Mouse (Mus musculus) lung, postnatal 0 days (tissue): ENCODE measurements around the gene Pnkd. TPM values are rescaled to one million over a fixed set of nuclear protein-coding genes. Genes with fewer than 3 reads are reported as not detected.
A peak's percentile ranks its signal among the peaks of the same experiment; 100 is the strongest.
"Not testable (repeated sequence)": the region's sequence is repeated elsewhere in the genome, so short reads cannot be mapped to it uniquely, and the experiment has no call there.

ENCODE experiments used
- ATAC-seq: fragments of 200-750 bp; cut with Nextera tagmentation; 2 replicates; pipeline ENCODE4 v1.8.0; 2017; ENCODE audit warnings: moderate library complexity
- DNase-seq: peaks from one replicate; pipeline ENCODE4 v3.0.0-alpha.2; 2016; ENCODE audit warnings: low spot score
- H3K27ac ChIP-seq: fragments of 300-500 bp; sonication (generic); 2 replicates; pipeline ENCODE4 v1.5.1; 2014; ENCODE audit warnings: antibody characterized with exemption, mild to moderate bottlenecking, low read length, mixed read lengths
- H3K27me3 ChIP-seq: fragments of 300-500 bp; sonication (generic); replicated peaks from 2 replicates; pipeline ENCODE4 v1.6.1; 2014; ENCODE audit warnings: low read length, mixed read lengths; ENCODE audit not compliant: insufficient read depth
- H3K36me3 ChIP-seq: fragments of 300-500 bp; sonication (generic); 2 replicates; pipeline ENCODE4 v1.6.1; 2014; ENCODE audit warnings: low read length, mixed read lengths; ENCODE audit not compliant: insufficient read depth
- H3K4me1 ChIP-seq: fragments of 300-500 bp; sonication (generic); 2 replicates; pipeline ENCODE4 v1.6.1; 2014; ENCODE audit warnings: antibody characterized with exemption, low read depth, low read length, mixed read lengths; ENCODE audit not compliant: insufficient read depth
- H3K4me2 ChIP-seq: fragments of 300-500 bp; sonication (generic); replicated peaks from 2 replicates; pipeline ENCODE4 v1.6.1; 2014; ENCODE audit warnings: low read depth, mild to moderate bottlenecking, low read length, moderate library complexity, mixed read lengths
- H3K4me3 ChIP-seq: fragments of 300-500 bp; sonication (generic); 2 replicates; pipeline ENCODE4 v1.5.1; 2014; ENCODE audit warnings: low read depth, low read length
- H3K9ac ChIP-seq: fragments of 300-500 bp; sonication (generic); replicated peaks from 2 replicates; pipeline ENCODE4 v1.6.1; 2014; ENCODE audit warnings: low read depth, mild to moderate bottlenecking
- H3K9me3 ChIP-seq: fragments of 300-500 bp; sonication (generic); 2 replicates; pipeline ENCODE4 v1.6.1; 2016; ENCODE audit warnings: low read length, mixed read lengths
- CTCF ChIP-seq: IDR thresholded peaks from 2 replicates; pipeline ENCODE4 v1.5.1; 2016; ENCODE audit warnings: antibody characterized with exemption, mild to moderate bottlenecking
- EP300 ChIP-seq: IDR thresholded peaks from 2 replicates; pipeline ENCODE4 v1.6.1; 2016; ENCODE audit warnings: antibody characterized with exemption, mild to moderate bottlenecking, control low read depth
- WGBS: fragments of 180-500 bp; shearing (Covaris S2); extraction: QIAGEN DNeasy Blood & Tissue Kit; methylation state at CpG from one replicate; pipeline ENCODE4 v1.1.7; 2014; 5-methylcytosine and 5-hydroxymethylcytosine counted together
- polyA plus RNA-seq: library from polyadenylated mRNA; unstranded; fragments of >200 nt; fragmentation: Nextera tagmentation; extraction: Ambion mirVana; gene quantifications from 2 replicates; pipeline ENCODE4 v1.2.1, GENCODE M21; 2015

Pnkd gene
- polyA plus RNA-seq, 1 experiment from 2014 or later: 88.7 TPM

GRCm38 (mm10) chr1:74339917-74340316, 55.2 kb downstream of the Pnkd start:
- no peaks in the 10 kb centered on the region for H3K36me3 ChIP-seq
- TF ChIP-seq CTCF (no peak), EP300 (no peak)
- 82% methylated on average over 9 of the region's 9 CpGs for WGBS
- no peak for DNase-seq
- ATAC-seq: no peak
- no peak overlapping the region for H3K4me3 ChIP-seq
- no peaks in the 10 kb centered on the region for H3K9me3 ChIP-seq
- H3K27me3 ChIP-seq: no peaks in the 10 kb centered on the region
- H3K4me2 ChIP-seq: no peak overlapping the region
- no peak overlapping the region for H3K27ac ChIP-seq
- H3K4me1 ChIP-seq: no peaks in the 10 kb centered on the region
- H3K9ac ChIP-seq: no peak overlapping the region

GRCm38 (mm10) chr1:74340361-74340764, 55.6 kb downstream of the Pnkd start:
- 0 out of 2 replicates have a peak, but pooled peaks have one; percentile 12 for ATAC-seq
- Histone ChIP-seq H3K9ac (no peak overlapping the region), H3K27me3 (no peaks in the 10 kb centered on the region), H3K27ac (no peak overlapping the region), H3K36me3 (no peaks in the 10 kb centered on the region), H3K4me3 (no peak overlapping the region), H3K4me1 (no peaks in the 10 kb centered on the region), H3K9me3 (no peaks in the 10 kb centered on the region), H3K4me2 (no peak overlapping the region)
- 79% methylated on average over 6 of the region's 6 CpGs for WGBS
- no peak for DNase-seq
- no peak for TF ChIP-seq EP300
- TF ChIP-seq CTCF: no peak

- not testable (repeated sequence) for H3K27ac ChIP-seq, H3K4me2 ChIP-seq, H3K27me3 ChIP-seq, H3K9ac ChIP-seq, H3K4me1 ChIP-seq, H3K4me3 ChIP-seq, H3K9me3 ChIP-seq, H3K36me3 ChIP-seq, DNase-seq, ATAC-seq
- WGBS: 97% methylated on average over 4 of the region's 4 CpGs
Observed at GRCm38 (mm10) chr1:74340992-74341391, 56.3 kb downstream of the Pnkd start.

GRCm38 (mm10) chr1:74341898-74342297, 57.2 kb downstream of the Pnkd start:
- Histone ChIP-seq H3K4me1 (no peaks in the 10 kb centered on the region), H3K36me3 (no peaks in the 10 kb centered on the region), H3K9ac (no peak overlapping the region), H3K4me3 (no peak overlapping the region), H3K27ac (no peak overlapping the region), H3K9me3 (no peaks in the 10 kb centered on the region), H3K4me2 (no peak overlapping the region), H3K27me3 (no peaks in the 10 kb centered on the region)
- ATAC-seq (no peak), DNase-seq (no peak)
- 76% methylated on average over 7 of the region's 7 CpGs for WGBS
- TF ChIP-seq EP300: no peak
- TF ChIP-seq CTCF: no peak

GRCm38 (mm10) chr1:74342308-74342707, 57.6 kb downstream of the Pnkd start:
- no peak for DNase-seq
- WGBS: 88% methylated on average over 1 of the region's 1 CpGs

GRCm38 (mm10) chr1:74343161-74343560, 58.4 kb downstream of the Pnkd start:
- Histone ChIP-seq H3K27me3 (no peaks in the 10 kb centered on the region), H3K9ac (no peak overlapping the region), H3K27ac (no peak overlapping the region), H3K36me3 (no peaks in the 10 kb centered on the region), H3K9me3 (no peaks in the 10 kb centered on the region), H3K4me3 (no peak overlapping the region), H3K4me1 (no peaks in the 10 kb centered on the region), H3K4me2 (no peak overlapping the region)
- no peak for ATAC-seq
- DNase-seq: no peak
- TF ChIP-seq CTCF (no peak), EP300 (no peak)
- WGBS: 77% methylated on average over 5 of the region's 5 CpGs

More at GRCm38 (mm10) chr1:74342308-74342707, 57.6 kb downstream of the Pnkd start:
- H3K4me2 ChIP-seq: no peak overlapping the region
- TF ChIP-seq EP300 (no peak), CTCF (no peak)
- no peak overlapping the region for H3K9ac ChIP-seq
- H3K4me1 ChIP-seq: no peaks in the 10 kb centered on the region
- H3K27me3 ChIP-seq: no peaks in the 10 kb centered on the region
- no peak overlapping the region for H3K4me3 ChIP-seq
- no peaks in the 10 kb centered on the region for H3K36me3 ChIP-seq
- ATAC-seq: no peak
- no peaks in the 10 kb centered on the region for H3K9me3 ChIP-seq
- no peak overlapping the region for H3K27ac ChIP-seq
